Mouse (Mus musculus): Measurements from ENCODE around the gene Mpzl1.

DNA sequence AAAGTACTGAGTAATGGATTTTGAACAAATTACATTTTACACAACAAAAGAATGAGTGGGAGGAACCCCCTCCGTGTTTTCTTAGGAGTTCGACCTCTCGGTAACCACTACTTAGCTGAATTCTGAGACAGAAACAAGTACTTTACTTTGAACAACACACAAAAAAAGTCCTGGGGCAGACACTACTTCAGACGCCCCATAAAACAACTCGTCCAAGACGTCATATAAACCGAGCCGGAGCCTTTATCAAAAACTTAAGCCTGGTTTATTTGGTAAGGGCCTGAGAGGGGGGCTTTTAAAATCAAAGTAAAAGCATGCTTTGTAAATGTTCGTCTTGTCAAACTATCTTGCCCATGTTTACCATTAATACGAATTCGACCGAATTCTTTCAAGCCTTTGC, 993 bp downstream of the Mpzl1 start:
- no peak for TF ChIP-seq MAFK (IDR thresholded peaks at IDR 0.05; ENCODE audit: insufficient read depth, low read depth, low read length)
- TF ChIP-seq HCFC1 (IDR thresholded peaks at IDR 0.05; ENCODE audit: borderline replicate concordance, insufficient read depth, low read length): no peak
- no peak for TF ChIP-seq CHD2 (IDR thresholded peaks at IDR 0.05; ENCODE audit: low read depth, low read length)

Measured in ES-E14 (cell line).